Mouse (Mus musculus): Measurements from ENCODE around the gene Rfx4.

DNA sequence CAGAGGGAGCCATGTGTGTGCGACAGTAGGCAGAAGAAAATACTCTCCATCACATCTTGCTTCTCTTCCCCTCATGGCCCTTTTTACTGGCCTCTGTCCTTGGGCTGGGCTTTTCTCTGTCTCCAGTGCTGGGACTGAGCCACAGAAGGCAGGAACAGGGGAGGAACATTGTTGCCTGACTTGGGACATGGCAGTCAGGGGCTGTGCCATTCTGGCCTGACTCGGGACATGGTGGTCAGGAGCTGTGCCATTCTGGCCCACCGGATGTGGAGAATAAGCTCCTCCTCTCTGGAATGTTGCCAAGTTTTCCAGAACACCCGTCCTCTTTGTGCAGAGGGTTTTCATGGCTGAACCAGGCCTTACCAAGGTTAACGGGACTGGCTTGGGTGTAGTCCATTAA lies 21.2 kb downstream of the Rfx4 start:
- TF ChIP-seq POLR2A (IDR thresholded peaks at IDR 0.05; ENCODE audit: extremely low read depth, insufficient read depth, low read length) (no peak), CTCF (IDR thresholded peaks at IDR 0.05; ENCODE audit: low read depth, low read length) (no peak)

All from liver, adult 2 months (tissue).